Mouse (Mus musculus): ENCODE measurements at regions not wholly inside any gene's neighbourhood (a gene's known extent, or its start where the extent isn't known, plus 50 kb on each side); places are given as distances from the start of the nearest gene placed in this dataset.

GRCm38 (mm10) chr11:91133753-91134270 is 443.5 kb downstream of the Kif2b start:
- DNase-seq: no peak

DNA sequence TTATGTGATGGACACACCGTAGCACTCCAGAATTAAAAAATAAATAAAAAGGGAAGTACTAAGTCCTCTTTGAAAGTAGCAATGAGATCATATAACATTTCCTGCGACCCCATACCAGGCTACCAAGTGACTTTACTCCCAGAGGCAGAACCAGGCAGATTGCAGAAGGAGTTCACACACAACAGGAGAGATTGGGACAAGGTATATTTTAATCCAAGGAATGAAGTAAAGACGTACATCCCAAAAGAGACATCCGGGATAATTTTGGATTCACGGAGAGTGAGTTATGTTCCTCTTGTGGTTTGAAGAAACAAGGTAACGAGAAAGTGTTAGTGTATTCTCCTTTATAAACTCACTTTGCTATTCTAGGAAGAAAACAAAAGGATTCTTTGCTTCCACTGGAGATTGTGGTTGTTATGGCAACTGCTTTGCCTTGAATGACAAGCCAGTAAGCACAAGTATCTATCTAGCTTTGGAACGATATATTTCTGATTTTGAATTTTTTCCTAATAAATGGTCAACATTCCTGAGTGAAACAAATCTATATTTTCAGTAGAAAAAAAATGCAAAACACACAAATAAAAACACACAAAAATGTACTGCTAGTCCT is 444.5 kb downstream of the Kif2b start:
- no peak for DNase-seq

- no peak for DNase-seq
These were observed 443.8 kb upstream of the Tom1l1 start for GRCm38 (mm10) chr11:91131960-91132359.

- DNase-seq: peak; percentile 9
These were observed 410.0 kb upstream of the Tom1l1 start for GRCm38 (mm10) chr11:91098186-91098585.

- DNase-seq: no peak
These were observed 409.4 kb upstream of the Tom1l1 start for GRCm38 (mm10) chr11:91097552-91097951.

- DNase-seq: no peak
These were observed 408.0 kb upstream of the Tom1l1 start for GRCm38 (mm10) chr11:91096000-91096652.

DNA sequence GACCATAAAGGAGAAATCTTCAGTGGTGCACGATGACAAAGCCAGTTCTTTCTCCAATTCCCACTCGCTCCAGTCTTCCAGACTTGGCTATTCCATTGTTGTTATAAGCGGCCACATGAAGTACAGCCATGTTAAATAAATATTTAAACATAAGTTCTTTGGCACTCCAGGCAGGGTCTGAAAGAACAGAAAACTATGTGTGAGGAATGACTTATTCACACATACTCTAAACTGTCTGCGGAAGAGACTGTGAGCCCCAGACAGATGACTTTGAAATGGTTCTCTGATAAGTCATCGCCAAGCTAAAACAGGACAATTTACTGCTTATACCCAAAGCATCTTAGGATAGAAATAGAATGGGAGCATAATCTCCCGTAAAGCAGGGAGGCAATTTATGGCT is 377.2 kb upstream of the Tom1l1 start:
- DNase-seq: no peak

GRCm38 (mm10) chr11:91056966-91057597 is 368.9 kb upstream of the Tom1l1 start:
- no peak for DNase-seq

DNA sequence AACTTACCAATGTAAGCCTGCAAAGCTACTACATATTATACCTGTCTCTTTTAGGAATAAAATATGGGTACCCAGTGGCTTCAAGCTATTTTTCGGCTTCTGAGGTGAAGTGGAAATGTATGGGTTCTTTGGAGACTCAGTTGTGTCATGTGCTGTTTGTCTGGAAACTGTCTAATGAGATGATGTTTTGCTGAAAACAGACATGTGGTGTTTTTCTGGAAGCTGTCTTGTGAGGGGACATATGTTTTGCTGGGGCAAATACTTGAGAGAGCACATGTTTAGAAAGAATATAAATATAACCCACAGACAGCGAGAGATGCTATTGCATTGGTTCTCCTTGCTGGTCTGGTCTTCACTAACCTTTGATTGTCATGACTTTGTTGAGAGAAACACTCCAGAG is 365.2 kb upstream of the Tom1l1 start:
- no peak for DNase-seq

- DNase-seq: no peak
These were observed 363.5 kb upstream of the Tom1l1 start for GRCm38 (mm10) chr11:91051646-91052045.

DNA sequence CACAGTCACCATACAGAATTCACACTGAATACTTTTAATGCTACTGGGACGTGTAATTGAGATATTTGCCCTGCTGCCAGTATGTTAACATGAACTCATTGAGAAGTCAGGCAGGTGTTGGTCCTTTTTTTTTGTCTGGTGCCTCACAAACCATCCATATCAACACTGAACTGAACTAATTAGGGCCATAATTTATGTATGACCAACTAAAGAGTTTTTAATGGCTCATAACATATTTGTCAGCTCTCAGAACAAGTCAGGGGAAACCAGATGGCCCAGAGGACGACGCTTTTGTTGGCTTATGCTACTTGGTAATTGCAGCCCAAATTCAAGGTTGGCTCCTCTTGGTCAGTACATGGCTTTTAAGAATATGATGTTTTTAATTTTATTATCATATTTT is 353.3 kb upstream of the Tom1l1 start:
- no peak for DNase-seq
